Mouse (Mus musculus) adrenal gland, adult 8-10 months (tissue): ENCODE results near the gene Ankrd42. TPM values are rescaled to one million over a fixed set of nuclear protein-coding genes. Genes with fewer than 3 reads are reported as not detected.

Experiments
- DNase-seq: peaks from one replicate; pipeline ENCODE4 v3.0.0; 2022
- total RNA-seq, 4 experiments: library from RNA; stranded (reverse); gene quantifications; 2 replicates each; pipeline ENCODE4 v1.2.4; 2022

Gene Ankrd42
- 10 to 100 TPM in 2 of 4 experiments, 1 to 10 TPM in 2; 8.5 to 12.1 (median 10.2) TPM for total RNA-seq

DNA sequence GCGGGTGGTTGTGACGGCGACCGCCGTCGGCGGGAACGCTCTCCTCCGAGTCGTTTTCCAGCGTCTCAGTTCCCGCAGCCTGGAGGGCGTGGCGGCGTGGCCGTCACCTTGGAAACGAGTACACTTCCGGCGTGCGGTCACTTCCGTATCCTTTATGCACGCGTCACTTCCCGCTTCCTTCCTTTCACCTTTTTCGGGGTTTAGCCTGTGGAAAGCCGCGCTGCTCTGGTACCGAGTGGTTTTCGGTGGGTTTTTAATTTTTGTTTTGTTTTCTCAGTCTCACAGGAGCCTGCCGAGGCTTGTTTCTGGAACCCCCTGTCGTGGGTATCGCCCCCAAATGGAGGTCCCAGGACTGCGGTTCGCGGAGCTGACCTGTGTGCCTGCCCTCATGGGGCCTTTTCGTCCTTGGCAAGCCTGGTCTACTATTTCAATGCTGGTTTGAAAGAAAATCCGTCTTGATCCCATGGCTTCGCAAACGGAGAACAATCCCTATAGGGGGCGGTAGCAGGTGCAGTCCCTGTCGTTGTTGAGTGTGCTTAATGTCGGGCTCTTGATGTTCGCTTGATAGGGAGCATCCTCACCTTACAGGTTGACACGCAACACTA lies at the start of gene Ankrd42:
Gene Ankrd42 (minus strand): TSS at position 122 of the 605 bp plus-strand sequence.
- peak; percentile 89 for DNase-seq

DNA sequence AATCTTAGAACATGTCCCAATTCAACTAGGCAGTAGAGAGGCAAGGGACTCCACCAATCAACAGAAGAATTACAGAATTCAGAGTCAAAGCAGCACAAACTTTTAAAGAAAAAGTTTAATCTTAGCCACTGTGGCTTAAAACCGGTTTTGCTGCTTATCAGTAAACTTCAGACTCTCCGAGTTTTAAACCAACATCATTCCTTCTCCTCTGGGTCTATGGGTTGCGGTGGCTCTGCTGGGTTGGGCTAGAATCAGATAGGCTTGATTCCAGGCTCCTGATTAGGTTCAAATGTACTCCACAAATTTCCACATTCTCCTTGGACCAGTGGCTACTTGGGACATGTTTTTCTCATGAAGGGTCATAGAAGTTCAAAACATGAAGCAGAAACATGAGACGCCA lies 40.4 kb upstream of the Ankrd42 start:
- no peak for DNase-seq

DNA sequence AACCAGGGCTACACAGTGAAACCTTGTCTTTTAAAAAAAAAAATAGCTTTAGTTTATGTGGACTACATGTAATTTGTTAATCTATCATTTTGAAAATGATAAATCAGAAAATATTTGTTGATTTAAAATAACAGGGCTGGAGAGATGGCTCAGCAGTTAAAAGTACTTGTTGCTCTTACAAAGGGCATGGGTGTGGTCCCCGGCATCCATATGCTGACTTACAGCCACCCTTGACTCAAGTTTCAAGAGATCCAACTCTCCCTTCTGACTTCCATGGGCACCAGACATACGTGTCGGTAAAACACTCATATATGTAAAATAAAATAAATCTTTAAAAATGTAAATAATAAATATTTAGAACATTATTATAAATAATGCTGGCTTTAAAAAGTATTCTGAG lies 38.2 kb upstream of the Ankrd42 start:
- DNase-seq, result no peak

DNA sequence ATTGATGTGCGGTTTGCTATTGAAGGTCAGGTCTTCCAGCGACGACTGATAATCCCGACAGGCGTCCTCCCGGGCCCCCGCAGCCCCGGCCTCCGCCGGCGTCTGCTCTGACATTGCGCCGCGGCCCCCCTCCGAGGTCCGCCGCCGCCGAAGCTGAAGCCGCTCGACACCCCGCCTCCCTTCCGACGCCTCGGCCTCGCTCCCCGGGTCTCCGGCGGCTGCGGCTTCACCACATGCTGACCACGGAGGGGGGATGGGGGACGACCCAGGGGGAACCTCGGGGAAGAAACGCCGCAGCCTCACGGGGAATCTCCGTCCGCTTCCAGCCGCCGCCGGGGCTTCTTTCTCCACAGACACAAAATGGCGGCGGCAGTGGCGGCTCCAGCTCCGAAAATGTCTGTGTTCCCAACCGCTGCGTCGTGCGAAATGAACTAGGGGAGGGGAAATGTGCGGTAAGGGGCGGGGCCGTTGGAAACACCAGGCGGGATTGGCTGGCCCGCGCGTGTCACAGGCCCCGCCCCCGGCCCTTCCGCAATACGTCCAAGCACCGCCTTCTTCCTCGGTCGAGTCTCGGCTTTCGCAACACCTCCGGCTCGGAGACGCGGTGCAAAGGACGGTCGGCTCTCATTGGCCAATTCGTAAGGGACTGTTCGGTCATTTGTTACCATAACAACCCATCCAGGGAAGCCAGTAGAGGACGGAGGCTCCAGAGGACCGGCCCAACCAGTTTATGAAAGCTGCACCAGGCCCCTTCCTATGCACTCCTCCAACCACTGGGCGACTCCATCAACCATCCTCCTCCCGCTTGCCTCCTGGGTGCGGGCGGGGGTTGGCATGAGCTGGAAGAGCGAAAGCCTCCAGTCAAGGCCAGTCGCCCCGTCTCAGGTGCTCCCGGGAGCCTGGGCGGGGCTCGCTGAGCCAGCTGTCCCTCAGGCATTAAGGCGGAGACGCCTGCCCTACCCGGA lies 32.8 kb upstream of the Ankrd42 start, which contains the start of gene Pcf11:
Gene Pcf11 (minus strand): TSS at position 428 of the 965 bp plus-strand sequence.
- peak; percentile 97 for DNase-seq

DNA sequence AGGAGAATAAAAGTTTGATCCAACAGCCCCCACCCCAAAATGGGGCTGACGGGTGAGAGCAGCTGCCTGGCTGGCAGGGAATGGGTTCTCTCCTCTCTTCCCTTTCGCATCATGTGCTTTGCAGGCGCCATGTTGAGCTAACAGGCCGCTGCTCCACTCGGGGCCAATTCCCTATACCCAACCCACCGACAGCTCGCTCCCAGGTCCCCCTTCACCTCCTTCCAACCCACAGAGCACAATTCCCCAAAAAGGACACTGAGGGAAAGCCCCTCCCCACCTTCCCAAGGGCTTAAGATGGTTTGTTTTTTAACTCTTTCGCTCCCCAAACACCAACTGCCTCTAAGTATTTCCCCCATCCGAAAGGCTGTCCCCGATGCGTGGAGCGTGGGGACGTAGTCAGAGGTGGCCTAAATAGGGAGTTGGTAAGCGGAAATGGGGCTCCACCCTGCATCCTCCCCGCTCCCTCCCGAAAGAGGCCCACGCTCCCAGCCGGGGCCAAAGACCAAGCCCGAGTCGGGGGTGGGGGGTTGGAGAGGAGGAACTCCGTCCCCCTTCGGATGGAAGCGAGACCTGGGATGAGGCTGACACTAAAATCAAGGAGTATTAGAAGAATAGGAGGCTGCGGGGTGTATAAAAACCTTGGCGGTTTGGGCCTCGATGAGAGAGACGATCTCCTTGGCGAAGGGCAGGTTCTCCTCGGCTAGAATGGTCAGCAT lies 32.0 kb upstream of the Ankrd42 start:
- DNase-seq, result peak; percentile 43

DNA sequence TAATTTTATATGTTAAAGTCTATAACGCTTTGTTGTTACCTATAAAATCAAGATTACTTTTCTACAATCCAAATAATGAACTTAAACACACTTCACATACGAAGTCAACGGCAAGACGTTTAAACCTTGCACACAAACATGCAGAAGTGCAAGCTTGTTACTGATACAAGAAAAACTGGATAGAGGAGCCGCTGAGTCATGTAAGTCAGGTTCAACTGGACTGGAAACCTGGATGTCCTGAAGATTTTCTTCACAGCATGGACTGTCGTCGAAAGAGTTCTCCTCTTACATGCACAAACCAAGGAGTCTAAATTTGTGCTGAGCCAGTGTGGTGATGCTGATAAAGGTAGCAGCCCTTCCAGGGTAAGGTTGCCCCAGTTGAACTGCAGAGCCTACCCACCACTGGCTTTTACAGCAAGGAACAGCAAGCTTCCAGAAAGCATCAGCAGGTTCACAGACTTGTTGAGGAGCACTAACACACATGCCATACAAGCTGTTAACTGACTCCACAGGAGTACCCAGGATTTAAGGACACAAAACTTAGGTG lies 29.4 kb upstream of the Ankrd42 start:
- DNase-seq, result no peak

DNA sequence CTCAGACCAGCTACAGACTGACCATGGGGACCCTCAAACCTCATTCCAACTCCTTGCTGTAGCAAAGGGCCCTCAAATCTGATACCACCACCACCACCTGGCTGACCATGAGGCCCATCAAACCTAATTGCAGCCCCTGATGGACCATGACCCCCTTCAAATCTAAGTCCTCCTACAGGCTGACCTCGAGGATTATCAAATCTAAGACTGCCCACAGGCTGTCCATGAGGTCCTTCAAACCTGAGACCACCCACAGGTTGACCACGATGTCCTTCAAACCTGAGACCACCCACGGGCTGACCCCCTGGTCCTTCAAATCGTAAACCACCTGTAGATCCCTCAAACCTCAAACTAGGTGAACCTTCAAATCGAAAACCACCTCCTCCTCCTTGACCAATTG lies 21.1 kb upstream of the Ankrd42 start:
- DNase-seq, result no peak

DNA sequence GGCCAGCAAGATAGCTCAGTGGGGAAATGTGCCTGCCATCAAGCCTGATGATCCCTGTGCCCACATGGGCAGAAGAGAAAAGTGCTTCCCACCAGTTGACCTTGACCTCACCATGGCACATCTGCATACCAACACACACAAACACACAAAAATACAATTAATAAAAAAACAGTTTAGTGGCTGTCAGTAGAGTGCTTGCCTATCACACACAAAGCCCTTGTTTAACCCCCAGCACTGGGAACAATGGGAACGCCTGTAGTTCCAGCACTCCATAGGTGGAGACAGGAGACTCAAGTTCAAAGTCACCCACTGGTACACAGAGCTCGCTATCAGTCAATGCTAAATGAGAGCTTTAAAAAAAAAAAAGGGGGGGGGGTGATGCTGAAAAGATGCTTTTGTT lies 19.4 kb upstream of the Ankrd42 start:
- no peak for DNase-seq

DNA sequence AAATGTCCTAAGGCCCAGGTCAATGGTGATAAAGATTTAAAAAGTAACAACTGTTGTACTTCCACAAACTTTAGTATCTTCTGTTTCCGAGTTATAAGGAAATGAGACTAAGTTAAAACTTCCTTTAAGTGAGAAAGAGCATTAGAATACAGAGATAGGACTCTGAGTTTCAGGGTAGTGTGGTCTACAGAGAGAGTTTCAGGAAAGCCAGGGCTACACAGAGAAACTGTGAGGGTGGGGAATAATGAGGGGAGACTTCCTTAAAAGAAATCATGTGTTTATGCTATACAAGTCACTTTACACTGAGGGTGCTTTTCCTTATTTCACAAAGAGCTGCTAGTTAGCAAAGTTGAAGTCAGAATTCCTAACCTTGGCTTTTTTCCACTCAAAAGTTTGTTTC lies 16.4 kb upstream of the Ankrd42 start:
- no peak for DNase-seq

DNA sequence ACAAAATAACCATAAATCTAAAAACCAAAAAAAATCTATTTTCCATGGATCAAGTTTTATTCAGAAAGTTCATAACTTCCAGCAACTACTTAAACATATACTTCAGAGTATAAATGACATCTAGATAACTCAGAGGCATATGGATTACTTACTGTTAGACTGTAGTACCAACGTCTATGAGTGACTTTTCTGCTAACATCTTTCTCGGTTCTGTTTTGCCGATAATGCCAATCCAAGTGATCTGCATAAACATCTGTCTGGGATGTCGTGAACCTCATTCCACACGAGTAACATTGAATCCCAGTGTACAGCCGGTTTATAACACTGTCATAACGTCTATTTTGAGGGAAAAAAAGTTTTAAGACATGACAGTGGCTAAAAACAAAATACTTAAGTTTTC lies 10.8 kb upstream of the Ankrd42 start:
- no peak for DNase-seq

DNA sequence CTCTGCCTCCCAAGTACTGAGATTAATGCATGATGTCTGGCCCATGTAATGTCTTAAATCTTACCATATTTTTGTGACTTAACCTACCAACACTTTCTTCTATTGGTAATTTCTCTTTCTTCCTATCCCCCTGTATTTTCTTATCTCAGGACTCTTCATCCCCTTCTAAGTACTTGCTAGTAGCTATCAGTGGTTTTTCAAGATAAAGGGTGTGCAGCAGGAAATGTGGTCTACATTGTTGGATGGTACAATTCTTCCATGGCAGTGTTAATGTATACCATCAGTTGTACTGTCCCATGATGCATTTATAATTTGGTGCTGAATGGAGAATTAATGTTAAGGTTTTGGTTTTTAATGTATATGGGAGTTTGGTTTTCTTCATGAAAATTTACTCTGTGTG lies 5.4 kb upstream of the Ankrd42 start:
- no peak for DNase-seq

DNA sequence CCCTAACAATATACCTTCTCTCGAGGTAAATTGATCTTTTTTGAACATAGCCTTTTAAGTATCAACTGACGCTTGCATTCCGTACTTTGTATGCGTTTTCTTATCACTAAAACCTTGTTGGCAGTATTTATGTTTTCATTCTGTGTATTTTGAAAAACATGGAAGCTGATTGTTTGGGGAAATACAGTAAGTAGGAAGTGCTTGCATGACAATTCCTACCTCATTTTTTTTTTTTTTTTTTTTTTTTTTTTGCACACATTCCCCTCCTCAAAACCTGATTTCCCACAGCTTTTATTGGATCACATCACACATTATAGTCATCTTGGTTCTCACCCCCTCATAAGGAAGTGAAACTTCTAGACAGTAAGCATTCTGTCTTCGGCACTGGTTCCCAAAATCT lies 1.1 kb upstream of the Ankrd42 start:
- no peak for DNase-seq

DNA sequence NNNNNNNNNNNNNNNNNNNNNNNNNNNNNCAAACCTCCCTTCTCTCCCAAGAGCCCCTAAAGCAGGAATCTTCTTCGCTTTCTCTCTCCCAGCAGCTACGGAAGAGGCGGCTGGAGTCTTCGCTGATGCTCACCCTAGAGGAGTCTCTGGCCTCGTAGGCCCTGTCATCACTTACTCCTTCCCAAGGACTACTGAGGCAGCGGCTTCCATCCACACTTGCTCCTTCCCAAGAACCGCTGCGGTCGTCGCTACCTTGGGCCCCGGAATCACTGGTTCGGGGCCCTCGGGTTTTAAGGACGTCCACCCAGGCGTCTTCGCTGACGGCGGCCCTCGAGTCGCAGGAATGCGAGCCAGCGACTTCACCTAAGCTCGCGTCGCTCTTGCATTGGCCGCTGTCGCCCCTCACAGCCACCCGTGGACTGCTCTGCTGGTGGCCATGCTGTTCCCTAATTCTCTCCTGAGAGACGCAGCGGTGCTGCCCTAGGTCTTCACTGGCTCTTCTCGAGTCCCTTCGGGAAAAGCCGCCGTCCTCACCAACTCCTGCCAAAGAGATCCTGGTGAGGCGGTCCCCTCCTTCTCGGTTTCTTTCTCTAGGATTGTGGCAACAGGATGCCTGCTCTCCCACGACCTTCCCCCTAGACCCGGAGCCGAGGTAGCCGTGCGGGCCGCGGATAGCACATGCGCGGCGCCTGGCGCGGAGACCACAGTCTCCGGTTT lies 489 bp downstream of the Ankrd42 start:
- no peak for DNase-seq

DNA sequence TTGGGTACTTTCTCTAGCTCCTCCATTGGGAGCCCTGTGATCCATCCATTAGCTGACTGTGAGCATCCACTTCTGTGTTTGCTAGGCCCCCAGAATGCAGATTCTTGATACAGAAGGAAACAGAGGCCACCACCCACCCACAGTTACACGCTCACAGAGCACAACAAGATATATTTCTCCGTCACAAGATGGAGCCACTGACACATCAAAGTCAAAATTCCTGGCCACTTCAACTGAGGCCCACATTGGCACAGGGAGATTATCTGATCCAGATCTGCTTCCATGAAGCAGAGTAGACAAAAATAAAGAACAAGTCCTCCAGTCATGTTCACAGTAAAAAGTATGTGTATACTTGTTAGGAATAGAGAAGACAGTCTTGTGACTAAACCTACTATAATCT lies 6.8 kb downstream of the Ankrd42 start:
- DNase-seq, result peak; percentile 7

DNA sequence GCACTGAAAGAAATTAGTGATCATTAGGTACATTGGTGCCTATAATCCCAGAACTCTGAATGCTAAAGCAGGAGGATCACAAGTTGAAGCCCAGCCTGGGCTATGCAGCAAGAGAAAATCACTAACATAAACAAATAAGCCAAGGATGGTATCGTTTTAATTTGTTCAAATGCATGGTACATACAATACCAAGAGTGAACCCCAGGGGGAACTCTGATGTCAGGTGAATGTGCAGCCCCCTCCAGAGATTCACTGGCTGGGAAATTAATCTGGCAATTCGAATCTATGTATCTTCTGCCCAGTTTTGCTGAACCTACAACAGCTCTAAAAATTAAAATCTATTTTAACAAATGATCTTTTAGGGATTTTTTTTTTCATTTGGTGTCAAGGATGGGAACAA lies 12.5 kb downstream of the Ankrd42 start:
- no peak for DNase-seq

DNA sequence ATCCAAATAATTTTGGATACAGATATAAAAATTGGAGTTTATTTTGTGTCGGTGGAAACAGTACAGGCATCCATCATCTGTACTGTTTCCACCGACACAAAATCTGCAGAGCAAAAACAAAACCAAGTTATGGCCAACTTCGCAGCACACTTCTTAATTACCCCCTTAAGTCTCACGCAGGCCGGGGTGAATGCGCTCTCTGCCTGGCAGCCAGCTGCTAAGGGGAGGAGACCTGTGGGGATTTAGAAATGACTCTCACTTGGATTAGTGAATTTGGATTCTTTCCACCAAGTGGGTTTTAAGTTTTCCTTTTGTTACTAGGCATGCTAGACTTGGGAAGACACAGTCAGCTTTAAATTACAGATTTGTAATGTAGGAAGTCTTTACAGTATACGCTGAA lies 26.1 kb downstream of the Ankrd42 start:
- no peak for DNase-seq

DNA sequence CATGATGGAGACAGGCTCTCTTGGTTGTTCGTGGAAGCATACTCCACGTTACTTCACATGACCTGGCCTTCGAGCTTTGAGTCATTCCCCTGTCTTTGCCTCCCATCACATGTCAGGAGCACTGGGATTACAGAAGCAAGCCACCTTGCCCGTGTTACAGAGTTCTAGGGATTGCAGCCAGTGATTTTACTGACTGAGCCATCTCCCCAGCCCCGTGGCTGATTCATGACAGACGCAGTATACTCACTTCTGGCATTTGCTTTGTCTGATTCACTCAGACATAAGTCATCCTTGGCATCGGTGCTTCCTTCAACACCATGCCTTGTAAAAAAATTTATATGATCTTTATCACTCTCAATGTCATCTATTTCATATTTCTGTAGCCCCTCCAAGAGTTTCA lies 32.0 kb downstream of the Ankrd42 start:
- peak; percentile 27 for DNase-seq

DNA sequence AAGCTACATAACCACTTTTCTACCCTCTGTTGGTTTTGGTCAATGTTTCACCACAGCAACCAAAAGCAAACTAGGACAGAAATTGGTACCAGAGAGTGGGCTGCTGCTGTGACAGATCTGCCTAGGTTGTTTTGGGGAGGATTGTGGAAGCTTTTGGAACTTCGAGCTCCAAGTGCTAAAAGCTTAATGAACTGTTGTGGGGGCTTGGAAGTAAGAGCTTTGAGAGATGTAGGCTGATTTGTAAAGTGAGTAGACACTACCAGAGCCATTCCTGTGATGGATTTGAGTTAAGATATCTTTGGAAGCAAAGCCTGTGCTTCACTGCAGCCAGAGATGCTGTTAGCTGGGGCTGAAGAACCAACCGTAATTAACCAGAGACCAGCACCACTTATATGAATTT lies 46.1 kb downstream of the Ankrd42 start:
- no peak for DNase-seq

DNA sequence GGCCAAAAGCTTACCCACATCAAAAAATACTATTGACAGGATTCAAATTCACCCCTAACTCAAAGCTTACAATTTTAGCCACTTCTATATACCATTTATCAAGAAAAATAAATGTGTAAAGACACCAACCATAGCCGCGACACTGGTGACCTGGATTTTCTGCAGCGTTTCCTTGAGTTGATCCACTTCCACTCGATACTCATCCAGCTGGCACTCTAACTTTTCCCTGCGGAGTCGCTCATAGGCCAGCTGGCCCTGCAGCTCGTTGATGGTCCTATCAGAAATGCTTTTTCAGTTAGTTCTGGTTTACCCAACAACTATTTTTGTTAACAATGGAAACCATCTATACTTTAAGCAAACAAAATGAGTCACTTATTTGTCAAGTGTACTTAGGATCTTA lies 47.0 kb downstream of the Ankrd42 start:
- no peak for DNase-seq

DNA sequence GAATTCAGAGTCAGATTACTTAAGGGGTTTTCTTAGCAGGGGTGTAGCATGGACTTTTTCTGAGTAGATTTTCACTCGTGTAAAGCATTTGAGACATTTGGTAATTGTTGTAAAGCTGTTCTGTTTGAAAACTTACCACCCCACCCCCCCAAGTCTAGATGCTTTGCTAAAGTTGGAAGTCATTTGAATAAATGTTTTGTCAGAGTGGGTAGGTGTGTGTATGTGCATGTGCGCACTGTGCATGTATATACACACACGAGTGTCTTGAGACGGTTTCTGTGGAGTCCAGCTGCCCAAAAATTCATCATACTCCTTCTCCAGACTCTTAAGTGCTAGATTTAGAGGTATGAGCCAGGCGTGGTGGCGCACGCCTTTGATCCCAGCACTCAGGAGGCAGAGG lies 53.4 kb downstream of the Ankrd42 start:
- DNase-seq, result no peak

DNA sequence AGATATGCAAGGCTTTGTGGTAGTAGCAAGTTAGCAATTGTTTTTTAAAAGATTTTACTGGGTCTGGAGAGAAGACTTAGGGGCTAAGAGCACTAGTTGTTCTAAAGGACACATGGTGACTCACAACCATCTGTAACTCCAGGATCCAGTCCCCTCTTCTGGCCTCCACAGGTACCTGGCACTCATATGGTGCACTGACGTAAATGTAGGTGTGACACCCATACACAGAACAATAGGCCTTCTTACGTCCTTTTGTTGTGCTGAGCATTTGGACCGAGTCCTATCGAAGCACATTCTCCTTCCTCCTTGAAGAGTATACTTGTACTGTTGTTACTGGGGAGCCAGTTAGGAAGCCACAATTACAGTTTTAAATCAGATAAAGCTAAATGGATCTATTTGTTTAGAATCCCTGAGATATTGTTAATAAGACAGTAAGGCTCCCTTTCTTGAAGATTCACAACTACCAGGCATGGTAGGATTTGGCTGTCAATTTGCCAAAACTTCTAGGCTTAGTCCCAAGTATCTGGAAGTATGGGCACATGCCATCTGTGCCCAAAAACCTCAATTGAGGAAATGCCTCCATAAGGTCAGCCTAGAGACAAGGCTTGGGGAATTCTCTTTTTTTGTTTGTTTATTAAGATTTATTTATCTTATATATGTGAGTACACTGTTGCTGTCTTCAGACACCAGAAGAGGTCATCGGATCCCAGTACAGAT lies 56.3 kb downstream of the Ankrd42 start:
- no peak for DNase-seq

DNA sequence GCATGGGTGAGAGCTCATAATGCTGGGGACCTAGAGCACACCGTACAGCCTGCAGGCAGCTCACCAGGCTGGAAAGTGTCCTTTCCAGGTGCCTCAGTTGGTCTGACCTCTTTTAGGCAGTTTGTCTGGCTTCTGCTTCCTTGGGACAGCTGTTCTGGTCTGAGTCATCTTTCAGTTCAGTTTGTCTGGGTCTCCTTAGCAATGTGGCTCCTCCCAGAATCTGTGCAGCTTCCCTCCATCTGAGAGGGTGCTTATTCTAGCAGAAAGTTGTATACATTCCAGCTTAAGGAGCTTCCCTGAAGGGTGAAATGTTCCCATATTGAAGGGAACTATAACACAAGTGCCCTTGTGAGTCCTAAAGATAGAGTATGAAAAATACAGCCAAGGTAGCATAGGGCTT lies 70.2 kb downstream of the Ankrd42 start:
- no peak for DNase-seq
